Mouse (Mus musculus): ENCODE measurements around the gene Klhl36. TPM values are rescaled to one million over a fixed set of nuclear protein-coding genes. Genes with fewer than 3 reads are reported as not detected.
A peak's percentile ranks its signal among the peaks of the same experiment; 100 is the strongest.

Gene Klhl36
- polyA plus RNA-seq, 1 experiment, result 16.2 TPM

DNA sequence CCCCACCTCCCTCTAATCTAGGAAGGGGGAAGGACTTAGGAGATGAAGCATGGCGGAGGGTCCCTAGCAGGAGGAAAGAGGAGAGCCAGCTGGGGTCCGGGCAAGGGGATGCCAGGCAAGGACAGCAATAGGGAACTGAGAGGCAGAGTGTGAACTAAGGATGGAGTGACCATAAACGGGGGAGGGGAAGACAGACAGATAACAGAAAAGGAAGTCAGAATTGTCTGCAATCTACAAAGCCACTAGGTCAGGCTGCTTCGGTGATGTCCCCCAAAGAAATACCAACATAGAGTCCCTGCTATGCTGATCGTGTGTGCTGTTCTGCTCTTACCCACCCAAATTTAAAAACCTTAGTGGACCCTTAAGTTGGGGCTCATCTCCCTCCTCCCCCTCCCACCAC, 35.1 kb upstream of the Klhl36 start:
- TF ChIP-seq CTCF (IDR thresholded peaks at IDR 0.05; ENCODE audit: borderline replicate concordance, extremely low read depth, insufficient read depth, insufficient read length) (no peak), POLR2A (IDR thresholded peaks at IDR 0.05; ENCODE audit: borderline replicate concordance, extremely low read depth, insufficient read depth, insufficient read length, poor library complexity, severe bottlenecking) (no peak)
- DNase-seq (ENCODE audit: low read depth), result no peak

DNA sequence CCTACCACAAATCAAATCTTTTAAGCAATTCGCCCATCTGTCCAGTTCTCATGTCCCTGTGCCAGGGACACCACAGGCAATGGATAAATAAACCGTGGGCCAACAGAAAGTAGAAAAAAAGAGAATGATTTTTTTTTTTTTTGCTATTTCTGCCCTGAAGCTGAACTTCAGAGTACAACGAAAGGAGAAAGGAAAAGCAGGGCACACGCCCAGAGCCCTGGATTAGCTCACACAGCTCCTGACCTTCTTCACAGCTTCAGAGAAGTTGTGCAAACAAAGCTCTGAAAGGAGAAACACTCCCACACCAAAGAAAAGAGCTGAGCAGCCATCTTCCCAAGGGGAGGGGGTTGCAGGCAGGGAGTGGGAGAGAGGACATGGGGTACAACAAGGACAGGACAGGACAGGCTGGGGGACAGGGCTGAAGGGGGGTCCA, 34.3 kb upstream of the Klhl36 start:
- TF ChIP-seq CTCF (IDR thresholded peaks at IDR 0.05; ENCODE audit: borderline replicate concordance, extremely low read depth, insufficient read depth, insufficient read length) (no peak), POLR2A (IDR thresholded peaks at IDR 0.05; ENCODE audit: borderline replicate concordance, extremely low read depth, insufficient read depth, insufficient read length, poor library complexity, severe bottlenecking) (no peak)
- DNase-seq (ENCODE audit: low read depth), result peak; percentile 52

DNA sequence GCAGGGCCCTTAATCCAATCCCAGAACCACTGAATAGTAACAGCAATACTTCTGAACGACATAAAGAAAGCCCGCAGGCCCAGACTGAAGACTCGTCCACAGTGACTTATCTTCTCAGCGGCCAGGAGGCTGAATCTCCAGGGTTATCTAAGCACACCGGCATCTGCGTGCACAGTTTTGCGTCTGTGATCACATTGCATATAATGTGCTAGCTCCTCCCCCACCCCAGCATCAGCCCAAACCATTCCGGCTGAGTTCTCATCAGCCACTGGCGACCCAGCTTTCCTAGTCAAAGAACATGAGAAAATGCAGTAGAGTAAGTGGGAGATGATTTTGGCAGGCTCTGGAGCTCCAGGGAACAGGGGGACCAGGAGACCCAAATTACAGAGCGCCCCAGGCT, 33.1 kb upstream of the Klhl36 start:
- no peak for DNase-seq (ENCODE audit: low read depth)
- TF ChIP-seq CTCF (IDR thresholded peaks at IDR 0.05; ENCODE audit: borderline replicate concordance, extremely low read depth, insufficient read depth, insufficient read length), result no peak
- TF ChIP-seq POLR2A (IDR thresholded peaks at IDR 0.05; ENCODE audit: borderline replicate concordance, extremely low read depth, insufficient read depth, insufficient read length, poor library complexity, severe bottlenecking), result no peak

DNA sequence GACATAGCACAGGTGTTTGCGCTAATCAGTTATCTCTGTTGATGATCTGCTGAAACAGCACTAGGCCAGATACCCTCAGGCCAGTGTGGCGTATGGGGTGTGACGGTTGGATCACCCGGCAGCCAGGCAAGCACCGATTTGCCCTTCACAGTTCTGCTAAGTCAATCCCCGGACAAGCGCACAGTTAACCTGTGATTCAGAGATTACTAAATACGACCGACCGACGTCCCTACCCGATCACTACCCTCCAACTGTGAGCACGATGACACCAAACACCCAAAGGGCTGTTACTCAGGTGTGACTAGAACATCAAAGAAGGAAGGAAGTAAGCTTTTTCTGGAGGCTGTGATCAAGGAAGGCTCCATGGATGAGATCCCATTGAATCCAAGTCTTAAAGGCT, 32.6 kb upstream of the Klhl36 start:
- DNase-seq (ENCODE audit: low read depth), result no peak
- no peak for TF ChIP-seq POLR2A (IDR thresholded peaks at IDR 0.05; ENCODE audit: borderline replicate concordance, extremely low read depth, insufficient read depth, insufficient read length, poor library complexity, severe bottlenecking)
- no peak for TF ChIP-seq CTCF (IDR thresholded peaks at IDR 0.05; ENCODE audit: borderline replicate concordance, extremely low read depth, insufficient read depth, insufficient read length)

DNA sequence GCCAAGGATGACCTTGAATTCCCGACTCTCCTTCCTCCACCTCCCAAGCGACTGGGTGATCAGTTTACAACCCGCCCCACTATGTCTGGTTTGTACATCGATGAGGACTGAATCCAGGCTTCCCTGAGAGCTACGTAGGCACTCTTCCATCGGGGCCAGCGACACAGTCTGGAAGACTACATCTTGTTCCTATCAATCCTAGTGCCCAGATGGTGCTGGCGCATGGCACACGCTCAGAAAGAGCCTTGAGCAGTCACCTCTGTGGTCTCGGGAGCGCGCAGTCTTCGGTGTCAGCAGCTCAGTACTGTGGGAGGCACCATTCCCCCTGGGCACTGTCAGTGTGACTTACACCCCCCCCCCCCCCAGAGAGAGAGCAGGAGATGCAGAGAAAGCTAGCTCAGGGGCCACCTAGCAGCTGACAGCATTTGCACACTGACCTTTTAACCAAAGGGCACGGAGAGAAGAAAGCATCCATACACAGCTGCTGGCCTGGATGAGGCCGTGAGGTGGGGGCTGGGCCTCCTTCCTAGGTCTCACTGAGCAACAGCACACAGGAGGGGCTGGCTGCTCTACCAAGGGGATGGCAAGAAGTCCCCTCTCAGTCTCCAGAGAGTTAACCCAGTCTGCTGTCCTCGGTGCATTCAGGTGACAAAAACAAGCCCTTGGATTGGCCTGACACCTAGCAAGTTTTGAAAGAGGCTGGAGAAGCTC, 32.0 kb upstream of the Klhl36 start:
- no peak for DNase-seq (ENCODE audit: low read depth)
- TF ChIP-seq CTCF (IDR thresholded peaks at IDR 0.05; ENCODE audit: borderline replicate concordance, extremely low read depth, insufficient read depth, insufficient read length) (no peak), POLR2A (IDR thresholded peaks at IDR 0.05; ENCODE audit: borderline replicate concordance, extremely low read depth, insufficient read depth, insufficient read length, poor library complexity, severe bottlenecking) (no peak)

DNA sequence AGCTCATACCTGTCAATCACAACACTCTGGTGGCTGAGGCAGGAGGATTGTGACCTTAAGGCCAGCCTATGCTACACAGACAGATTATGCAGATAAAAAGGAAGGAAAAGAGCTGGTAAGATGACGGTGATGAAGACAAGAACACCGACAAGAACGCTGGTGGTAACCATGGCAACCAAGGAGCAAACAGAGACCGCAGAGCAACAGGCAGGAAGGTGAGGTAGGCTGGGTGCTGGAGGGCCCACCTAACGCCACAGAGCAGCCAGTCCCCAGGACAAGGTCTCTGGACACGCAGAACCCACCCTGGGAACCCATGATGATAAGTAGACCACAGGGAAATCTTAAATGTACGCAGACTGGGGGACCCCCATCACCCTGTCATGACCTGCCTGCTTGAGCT, 31.5 kb upstream of the Klhl36 start:
- TF ChIP-seq CTCF (IDR thresholded peaks at IDR 0.05; ENCODE audit: borderline replicate concordance, extremely low read depth, insufficient read depth, insufficient read length) (no peak), POLR2A (IDR thresholded peaks at IDR 0.05; ENCODE audit: borderline replicate concordance, extremely low read depth, insufficient read depth, insufficient read length, poor library complexity, severe bottlenecking) (no peak)
- no peak for DNase-seq (ENCODE audit: low read depth)

DNA sequence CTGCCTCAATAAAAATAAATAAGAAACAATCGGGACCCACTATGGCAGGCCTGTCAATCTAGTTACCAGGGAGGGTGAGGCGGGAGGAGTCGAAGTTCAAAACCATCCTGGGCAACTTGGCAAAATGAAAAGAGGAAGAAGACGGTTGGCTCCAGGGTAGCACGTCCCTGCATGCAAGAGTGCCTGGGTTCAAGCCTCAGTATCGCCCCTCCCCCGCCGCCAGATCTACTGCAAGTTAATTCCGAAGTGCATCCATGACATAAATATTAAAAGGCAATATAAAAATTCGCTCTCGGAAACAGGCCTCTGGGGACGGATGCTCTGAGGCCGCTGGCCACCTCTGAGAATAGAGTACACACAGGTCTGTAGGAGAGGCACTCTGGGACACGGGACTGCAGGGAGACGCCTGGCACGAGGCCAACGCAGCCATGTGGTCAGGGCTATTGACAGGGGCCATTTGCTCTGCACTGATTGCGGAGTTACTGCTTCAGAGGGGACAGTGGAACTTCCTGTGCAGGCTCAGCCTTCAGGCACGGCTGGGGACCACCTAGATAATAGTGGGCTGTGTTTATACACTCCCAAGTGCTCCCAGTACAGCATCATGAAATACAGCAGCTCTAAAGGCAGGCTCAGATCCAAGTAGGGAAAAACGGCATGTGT, 30.6 kb upstream of the Klhl36 start:
- TF ChIP-seq POLR2A (IDR thresholded peaks at IDR 0.05; ENCODE audit: borderline replicate concordance, extremely low read depth, insufficient read depth, insufficient read length, poor library complexity, severe bottlenecking) (no peak), CTCF (IDR thresholded peaks at IDR 0.05; ENCODE audit: borderline replicate concordance, extremely low read depth, insufficient read depth, insufficient read length) (no peak)
- peak; percentile 83 for DNase-seq (ENCODE audit: low read depth)

DNA sequence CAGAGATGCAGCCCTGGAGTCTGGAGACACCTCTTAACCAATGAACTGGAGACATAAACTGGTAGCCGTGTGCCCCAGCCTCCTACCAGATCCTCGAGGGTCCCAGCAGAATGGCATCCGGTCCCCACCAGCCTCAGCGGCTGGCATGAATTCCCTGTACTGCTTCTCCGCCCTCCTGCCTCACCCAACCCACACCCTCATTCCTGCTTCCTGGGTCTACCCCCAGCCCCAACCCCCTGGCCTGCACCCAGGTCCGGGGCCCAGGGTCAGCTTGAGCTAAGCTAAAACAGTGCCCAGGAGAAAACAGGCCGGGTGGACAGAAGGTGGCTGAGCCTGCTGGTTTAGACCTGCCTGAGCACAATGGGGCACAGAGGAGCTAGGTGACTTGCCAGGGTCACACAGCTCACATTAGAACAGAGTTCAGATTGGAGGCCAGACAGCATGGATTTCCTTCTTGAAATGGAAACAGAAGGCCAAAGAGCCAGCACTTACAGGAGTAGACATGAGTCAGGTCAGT, 29.9 kb upstream of the Klhl36 start:
- DNase-seq (ENCODE audit: low read depth), result no peak

DNA sequence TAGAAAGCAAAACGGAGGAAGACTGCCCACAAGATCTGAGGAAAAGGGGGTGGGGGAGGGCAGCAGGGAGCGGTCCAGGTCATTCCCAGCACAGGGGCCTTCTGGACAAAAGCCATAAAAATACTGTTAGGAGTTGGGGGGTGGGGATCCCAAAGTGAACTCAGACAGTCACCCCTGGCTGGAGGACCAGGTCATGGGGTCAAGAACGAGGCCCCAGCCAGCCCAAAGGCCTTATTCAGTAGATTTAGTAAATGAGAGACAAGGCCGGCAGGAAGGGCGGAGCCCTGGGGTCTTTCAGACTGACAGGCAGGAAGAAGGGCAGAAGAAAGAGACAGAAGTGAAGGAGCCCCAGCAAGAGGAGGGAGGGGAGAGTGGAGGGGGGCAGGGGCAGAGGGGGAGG, 29.1 kb upstream of the Klhl36 start:
- DNase-seq (ENCODE audit: low read depth), result no peak

More for the DNA sequence above, 29.9 kb upstream of the Klhl36 start:
- TF ChIP-seq POLR2A (IDR thresholded peaks at IDR 0.05; ENCODE audit: borderline replicate concordance, extremely low read depth, insufficient read depth, insufficient read length, poor library complexity, severe bottlenecking) (no peak), CTCF (IDR thresholded peaks at IDR 0.05; ENCODE audit: borderline replicate concordance, extremely low read depth, insufficient read depth, insufficient read length) (no peak)

DNA sequence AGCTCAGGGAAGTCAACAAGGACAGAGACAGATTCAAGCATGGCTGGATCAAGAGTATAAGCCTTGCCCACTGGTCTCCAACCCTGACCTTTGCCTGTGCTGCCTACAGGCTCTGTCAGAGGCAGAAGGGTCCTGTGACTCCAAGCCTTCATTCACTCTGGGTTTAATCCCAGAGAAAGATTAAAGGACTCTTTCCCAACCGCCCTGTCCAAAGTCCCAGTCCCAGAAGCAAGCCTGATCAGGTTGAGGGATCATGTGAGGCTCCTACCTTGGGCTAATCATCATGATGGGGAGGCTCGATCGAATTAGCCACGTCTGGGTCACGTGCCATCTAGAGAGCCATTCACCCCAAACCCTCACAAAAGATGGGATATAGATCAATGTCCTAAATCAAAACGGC, 27.4 kb upstream of the Klhl36 start:
- no peak for TF ChIP-seq POLR2A (IDR thresholded peaks at IDR 0.05; ENCODE audit: borderline replicate concordance, extremely low read depth, insufficient read depth, insufficient read length, poor library complexity, severe bottlenecking)
- no peak for TF ChIP-seq CTCF (IDR thresholded peaks at IDR 0.05; ENCODE audit: borderline replicate concordance, extremely low read depth, insufficient read depth, insufficient read length)
- DNase-seq (ENCODE audit: low read depth), result no peak

More for the DNA sequence above, 29.1 kb upstream of the Klhl36 start:
- TF ChIP-seq POLR2A (IDR thresholded peaks at IDR 0.05; ENCODE audit: borderline replicate concordance, extremely low read depth, insufficient read depth, insufficient read length, poor library complexity, severe bottlenecking) (no peak), CTCF (IDR thresholded peaks at IDR 0.05; ENCODE audit: borderline replicate concordance, extremely low read depth, insufficient read depth, insufficient read length) (no peak)

DNA sequence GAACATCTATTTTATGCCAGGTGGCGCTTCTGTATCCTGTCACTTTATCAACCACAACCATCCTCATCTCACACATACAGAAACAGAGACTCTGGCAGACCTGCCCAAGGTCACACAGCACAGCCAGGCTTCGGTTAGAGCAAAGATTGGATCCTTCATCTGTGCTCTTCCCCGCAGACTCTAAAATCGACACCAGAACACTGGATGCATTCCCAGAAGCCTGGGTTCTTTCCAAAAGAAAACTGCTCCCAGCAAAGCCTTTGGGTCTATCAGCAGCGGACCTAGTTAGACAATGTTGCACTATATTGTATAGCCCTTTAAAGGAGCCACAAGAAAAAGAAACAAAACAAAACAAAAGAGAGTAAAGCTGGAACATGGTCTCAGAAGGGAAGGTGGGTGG, 26.8 kb upstream of the Klhl36 start:
- DNase-seq (ENCODE audit: low read depth), result no peak
- no peak for TF ChIP-seq CTCF (IDR thresholded peaks at IDR 0.05; ENCODE audit: borderline replicate concordance, extremely low read depth, insufficient read depth, insufficient read length)
- no peak for TF ChIP-seq POLR2A (IDR thresholded peaks at IDR 0.05; ENCODE audit: borderline replicate concordance, extremely low read depth, insufficient read depth, insufficient read length, poor library complexity, severe bottlenecking)

Data from brain, embryonic 14.5 days (tissue).